Mouse (Mus musculus): ENCODE measurements around the gene Nolc1. TPM values are rescaled to one million over a fixed set of nuclear protein-coding genes. Genes with fewer than 3 reads are reported as not detected.

Nolc1 gene
- polyA plus RNA-seq, 1 experiment from 2014 or later: 60.1 TPM

DNA sequence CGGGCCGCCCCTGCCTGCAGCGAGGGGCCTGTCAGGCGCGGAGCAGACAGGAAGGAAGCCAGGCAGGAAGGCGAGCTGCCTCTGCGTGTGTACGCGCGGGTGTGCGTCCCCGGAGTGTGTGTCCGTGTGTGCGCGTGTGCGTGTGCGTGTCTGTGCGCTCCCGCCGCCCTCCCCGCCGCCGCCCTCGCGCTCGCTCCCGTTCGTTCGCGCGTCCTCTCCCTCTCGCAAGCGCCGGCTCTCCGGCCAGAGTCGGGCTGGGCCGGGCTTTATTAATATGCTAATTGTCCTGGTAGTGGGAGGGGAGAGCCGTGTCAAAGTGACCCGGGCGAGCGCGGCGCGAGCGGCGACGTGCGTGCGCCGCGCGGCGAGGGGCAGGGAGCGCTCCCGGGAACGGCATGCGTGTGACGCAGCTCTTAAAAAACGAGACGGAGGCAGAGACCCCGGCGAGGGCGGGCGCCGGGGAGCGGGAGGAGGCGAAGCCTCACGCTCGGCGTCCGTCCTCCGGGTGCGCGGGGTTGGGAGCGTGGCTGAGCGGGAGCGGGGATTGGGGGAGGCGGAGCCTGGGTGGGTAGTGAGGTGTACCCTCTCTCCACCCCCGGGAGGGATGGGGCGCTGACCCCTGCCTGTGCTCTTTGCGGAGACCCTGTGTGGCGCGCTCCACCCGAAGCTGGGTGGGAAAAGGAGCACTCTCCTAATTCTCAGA is 30.5 kb upstream of the Nolc1 start, which contains the start of gene Ldb1:
TSS of gene Ldb1 (minus strand) at position 222 of the 703 bp plus-strand sequence.
- H3K4me1 ChIP-seq (replicated peaks): peaks cover 58% of the 10 kb centered on the region
- WGBS: 1% methylated on average over 82 of the region's 84 CpGs
- peak; percentile 60 for ATAC-seq (ENCODE audit: low read depth)

DNA sequence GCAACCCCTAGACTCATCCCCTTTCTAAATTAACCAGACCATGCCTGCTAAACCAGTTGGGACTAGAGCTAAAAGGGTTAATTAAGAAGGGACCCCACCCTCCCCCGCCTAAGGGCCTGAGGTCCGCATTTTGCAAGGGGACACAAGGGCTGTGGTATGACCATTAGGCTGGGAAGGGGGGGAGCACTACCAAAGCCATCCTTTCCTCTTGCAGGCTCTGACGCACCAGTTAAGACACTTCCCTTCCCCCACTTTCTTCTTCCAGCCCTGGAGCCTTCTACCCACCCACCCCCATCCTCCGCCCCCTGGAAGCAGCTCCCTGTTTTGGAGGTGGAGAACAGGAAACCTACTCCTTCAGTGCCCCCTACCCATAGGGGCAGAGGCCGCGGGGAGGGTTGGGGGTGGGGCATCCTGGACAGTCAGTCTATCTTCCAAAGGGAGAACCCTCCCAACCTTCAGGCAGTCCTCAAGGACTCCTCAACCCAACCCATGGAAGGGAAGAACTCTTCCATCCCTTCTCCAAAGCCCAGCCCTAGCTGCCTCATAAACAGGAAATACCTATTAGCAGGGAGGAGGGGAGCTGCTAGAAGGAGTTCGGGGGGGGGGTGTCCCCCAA is 29.9 kb upstream of the Nolc1 start:
- Histone ChIP-seq H3K36me3 (no peaks in the 10 kb centered on the region), H3K27ac (replicated peaks) (peak overlapping the region; percentile 99), H3K4me2 (peak overlapping the region; percentile 100), H3K27me3 (no peaks in the 10 kb centered on the region), H3K4me3 (peak overlapping the region; percentile 95), H3K4me1 (replicated peaks) (peaks cover 51% of the 10 kb centered on the region), H3K9ac (peak overlapping the region; percentile 99), H3K9me3 (no peaks in the 10 kb centered on the region)
- WGBS: 0% methylated on average over 7 of the region's 7 CpGs
- peak; percentile 33 for ATAC-seq (ENCODE audit: low read depth)

More for the DNA sequence above, 30.5 kb upstream of the Nolc1 start, which contains the start of gene Ldb1:
- no peaks in the 10 kb centered on the region for H3K27me3 ChIP-seq
- H3K27ac ChIP-seq (replicated peaks): peak within 1 kb of the TSS; percentile 99
- peak within 1 kb of the TSS; percentile 95 for H3K4me3 ChIP-seq
- no peaks in the 10 kb centered on the region for H3K36me3 ChIP-seq
- H3K4me2 ChIP-seq: peak within 1 kb of the TSS; percentile 100
- H3K9ac ChIP-seq: peak within 1 kb of the TSS; percentile 99
- no peaks in the 10 kb centered on the region for H3K9me3 ChIP-seq

DNA sequence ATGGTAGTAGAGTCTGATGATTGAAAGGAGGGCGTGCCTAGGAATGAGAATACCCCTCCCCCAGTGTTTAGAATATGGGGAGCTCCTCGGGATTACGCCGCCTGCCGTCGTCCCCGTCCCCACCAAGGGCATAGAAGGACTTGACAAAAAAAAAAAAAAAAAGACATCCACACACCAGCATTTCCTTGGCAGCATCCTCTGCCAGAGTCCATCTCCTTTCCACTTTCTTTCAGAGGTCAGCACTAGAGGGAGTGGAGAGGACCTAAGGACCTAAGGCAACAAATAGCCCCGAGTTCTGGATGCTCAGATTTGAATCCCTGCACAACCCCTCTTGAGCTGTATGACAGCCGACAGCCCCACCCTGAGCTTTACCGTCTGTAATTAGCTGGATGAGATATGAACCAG is 29.0 kb upstream of the Nolc1 start:
- Histone ChIP-seq H3K4me3 (no peak overlapping the region), H3K9ac (no peak overlapping the region), H3K36me3 (no peaks in the 10 kb centered on the region), H3K27ac (replicated peaks) (peak overlapping the region; percentile 99), H3K9me3 (no peaks in the 10 kb centered on the region), H3K4me1 (replicated peaks) (peaks cover 43% of the 10 kb centered on the region), H3K4me2 (peak overlapping the region; percentile 100; the same call in 1 of the 2 replicates), H3K27me3 (no peaks in the 10 kb centered on the region)
- WGBS: 13% methylated on average over 10 of the region's 10 CpGs
- no peak for ATAC-seq (ENCODE audit: low read depth)

DNA sequence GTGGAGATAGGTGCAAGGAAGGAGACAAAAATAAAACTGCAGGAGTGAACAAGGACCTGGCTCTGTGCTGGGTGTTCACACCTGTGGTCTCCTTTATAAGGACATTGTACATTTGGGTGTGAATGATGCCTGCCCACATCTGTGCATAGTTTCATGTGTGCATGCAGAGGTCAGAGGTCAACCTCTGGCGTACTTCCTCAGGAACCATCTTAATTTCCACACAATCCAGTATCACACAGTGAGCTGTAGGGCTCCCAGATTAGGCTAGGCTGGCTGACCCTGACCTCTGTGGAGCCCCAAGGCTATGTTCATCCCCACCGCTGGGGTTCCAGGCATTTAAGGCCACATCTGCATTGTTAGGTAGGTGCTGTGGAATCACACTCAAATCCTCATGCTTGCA is 28.2 kb upstream of the Nolc1 start:
- peaks cover 35% of the 10 kb centered on the region for H3K4me1 ChIP-seq (replicated peaks)
- H3K4me2 ChIP-seq: no peak overlapping the region
- no peak overlapping the region; the same call in 1 of the 2 replicates for H3K9ac ChIP-seq
- no peaks in the 10 kb centered on the region for H3K9me3 ChIP-seq
- H3K27me3 ChIP-seq: no peaks in the 10 kb centered on the region
- no peaks in the 10 kb centered on the region for H3K36me3 ChIP-seq
- WGBS: 88% methylated on average over 2 of the region's 2 CpGs
- no peak for ATAC-seq (ENCODE audit: low read depth)
- H3K27ac ChIP-seq (replicated peaks): no peak overlapping the region
- H3K4me3 ChIP-seq: no peak overlapping the region

GRCm38 (mm10) chr19:46049129-46049528 is 26.5 kb upstream of the Nolc1 start:
- Histone ChIP-seq H3K9me3 (no peaks in the 10 kb centered on the region), H3K4me2 (no peak overlapping the region), H3K27ac (replicated peaks) (no peak overlapping the region), H3K4me3 (no peak overlapping the region), H3K4me1 (replicated peaks) (peaks cover 18% of the 10 kb centered on the region), H3K36me3 (no peaks in the 10 kb centered on the region), H3K27me3 (no peaks in the 10 kb centered on the region), H3K9ac (no peak overlapping the region)
- ATAC-seq (ENCODE audit: low read depth): no peak
- WGBS: 65% methylated on average over 4 of the region's 4 CpGs

GRCm38 (mm10) chr19:46050462-46050861 is 25.2 kb upstream of the Nolc1 start:
- Histone ChIP-seq H3K27me3 (no peaks in the 10 kb centered on the region), H3K27ac (replicated peaks) (no peak overlapping the region), H3K4me1 (replicated peaks) (peaks cover 15% of the 10 kb centered on the region), H3K9me3 (no peaks in the 10 kb centered on the region), H3K4me3 (no peak overlapping the region), H3K36me3 (no peaks in the 10 kb centered on the region), H3K9ac (no peak overlapping the region), H3K4me2 (no peak overlapping the region)
- no peak for ATAC-seq (ENCODE audit: low read depth)
- 88% methylated on average over 2 of the region's 2 CpGs for WGBS

- WGBS: 2% methylated on average over 11 of the region's 11 CpGs
- ATAC-seq (ENCODE audit: low read depth): peak; percentile 81
- peaks cover 16% of the 10 kb centered on the region for H3K4me1 ChIP-seq (replicated peaks)
- H3K9me3 ChIP-seq: no peaks in the 10 kb centered on the region
- H3K27ac ChIP-seq (replicated peaks): peak overlapping the region; percentile 85; the same call in 1 of the 2 replicates
- H3K4me2 ChIP-seq: peak overlapping the region; percentile 88
- peak overlapping the region; percentile 45; the same call in 1 of the 2 replicates for H3K9ac ChIP-seq
- peak overlapping the region; percentile 75 for H3K4me3 ChIP-seq
- no peaks in the 10 kb centered on the region for H3K27me3 ChIP-seq
- no peaks in the 10 kb centered on the region for H3K36me3 ChIP-seq
These were observed 19.8 kb upstream of the Nolc1 start for GRCm38 (mm10) chr19:46055752-46056387.

DNA sequence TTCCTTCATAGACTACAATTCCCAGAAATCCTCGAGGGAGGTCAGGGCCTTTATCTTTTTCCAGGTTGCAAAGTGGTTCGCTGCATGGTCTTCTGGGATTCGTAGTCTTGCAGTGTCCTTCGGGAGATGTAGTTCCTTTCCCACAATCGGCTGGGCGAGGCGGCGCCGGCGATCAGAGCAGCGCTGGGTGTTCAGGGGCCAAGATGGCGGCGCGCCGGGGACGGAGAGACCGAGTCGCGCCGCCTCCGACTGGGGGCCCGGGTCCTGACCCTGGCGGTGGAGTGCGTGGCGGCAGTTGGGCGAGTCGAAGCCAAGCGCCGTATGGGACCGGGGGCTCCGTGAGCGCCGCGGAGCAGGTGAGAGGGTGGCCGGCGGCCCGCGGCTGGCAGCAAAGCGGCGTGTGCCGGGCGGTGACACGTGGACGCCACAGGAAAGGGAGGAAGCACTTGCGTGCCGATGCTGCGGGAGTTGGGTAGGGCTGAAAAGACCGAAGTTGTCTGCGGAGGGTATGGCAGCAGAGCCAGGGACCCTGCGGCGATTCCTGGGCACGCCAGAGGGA is 19.2 kb upstream of the Nolc1 start:
- Histone ChIP-seq H3K9me3 (no peaks in the 10 kb centered on the region), H3K36me3 (no peaks in the 10 kb centered on the region), H3K27me3 (no peaks in the 10 kb centered on the region), H3K9ac (peak overlapping the region; percentile 76), H3K4me3 (peak overlapping the region; percentile 75), H3K27ac (replicated peaks) (peak overlapping the region; percentile 85), H3K4me1 (replicated peaks) (peaks cover 16% of the 10 kb centered on the region), H3K4me2 (peak overlapping the region; percentile 88)
- WGBS: under 1% methylated on average over 52 of the region's 52 CpGs
- ATAC-seq (ENCODE audit: low read depth): peak; percentile 97

GRCm38 (mm10) chr19:46056947-46057607 is 18.6 kb upstream of the Nolc1 start:
- peak; percentile 52 for ATAC-seq (ENCODE audit: low read depth)
- Histone ChIP-seq H3K4me2 (peak overlapping the region; percentile 88), H3K4me3 (peak overlapping the region; percentile 75), H3K27me3 (no peaks in the 10 kb centered on the region), H3K27ac (replicated peaks) (peak overlapping the region; percentile 85), H3K9ac (peak overlapping the region; percentile 76), H3K9me3 (no peaks in the 10 kb centered on the region), H3K36me3 (peaks cover 5% of the 10 kb centered on the region), H3K4me1 (replicated peaks) (peaks cover 16% of the 10 kb centered on the region)
- under 1% methylated on average over 38 of the region's 42 CpGs for WGBS

DNA sequence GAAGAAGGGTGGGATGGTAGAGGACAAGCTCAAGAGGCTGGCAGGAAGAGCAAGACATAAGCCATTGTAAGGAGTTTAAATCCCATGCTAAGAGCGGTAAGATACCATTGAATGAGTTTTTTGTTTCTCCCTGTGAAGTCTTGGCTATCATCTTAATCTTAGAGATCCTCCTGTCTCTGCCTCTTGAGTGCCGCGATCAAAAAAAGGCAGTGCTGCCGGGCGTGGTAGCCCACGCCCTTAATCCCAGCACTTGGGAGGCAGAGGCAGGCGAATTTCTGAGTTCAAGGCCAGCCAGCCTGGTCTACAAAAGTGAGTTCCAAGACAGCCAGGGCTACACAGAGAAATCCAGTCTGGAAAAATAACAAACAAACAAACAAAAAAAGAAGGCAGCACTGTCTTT is 17.2 kb upstream of the Nolc1 start:
- ATAC-seq (ENCODE audit: low read depth): no peak
- 97% methylated on average over 7 of the region's 7 CpGs for WGBS
- Histone ChIP-seq H3K4me3 (no peak overlapping the region), H3K4me2 (peak overlapping the region; percentile 88; the same call in 1 of the 2 replicates), H3K9me3 (no peaks in the 10 kb centered on the region), H3K4me1 (replicated peaks) (peaks cover 16% of the 10 kb centered on the region), H3K27ac (replicated peaks) (no peak overlapping the region), H3K27me3 (no peaks in the 10 kb centered on the region), H3K36me3 (peaks cover 19% of the 10 kb centered on the region), H3K9ac (no peak overlapping the region)

- Histone ChIP-seq H3K27me3 (no peaks in the 10 kb centered on the region), H3K4me3 (no peak overlapping the region), H3K4me1 (replicated peaks) (peaks cover 13% of the 10 kb centered on the region), H3K9me3 (no peaks in the 10 kb centered on the region), H3K27ac (replicated peaks) (no peak overlapping the region), H3K36me3 (peaks cover 43% of the 10 kb centered on the region), H3K9ac (no peak overlapping the region), H3K4me2 (no peak overlapping the region)
- whole genome bisulfite sequencing: 85% methylated on average over 6 of the region's 6 CpGs
- ATAC-seq (ENCODE audit: low read depth): no peak
These were observed 14.8 kb upstream of the Nolc1 start for GRCm38 (mm10) chr19:46060845-46061244.
